Mouse (Mus musculus): Measurements from ENCODE around the gene Mrps21.

GRCm38 (mm10) chr3:95856115-95856514, 15.2 kb downstream of the Mrps21 start:
- TF ChIP-seq CTCF (IDR thresholded peaks at IDR 0.05) (no peak), EP300 (IDR thresholded peaks at IDR 0.05) (no peak)

Data from lung, postnatal 0 days (tissue).